Comparison of ENCODE assay signal across 11 mouse cellular contexts in genomic region chr6:89407247-89407889, GRCm38 (mm10). TPM values are rescaled to one million over a fixed set of nuclear protein-coding genes. Genes with fewer than 3 reads are reported as not detected.
DNase-seq lines count a peak whose midpoint lies in the region; ATAC-seq and TF ChIP-seq lines count a peak whose summit lies in the region.
"Had no signal": no experiment of that assay in that cellular context is flagged by ENCODE, and none has a peak within 500 bp of the region (broad histone marks: within the 10 kb centered on the region; RNA-seq: fewer than 3 reads in every experiment).

No protein-coding gene starts in this region.

- no peak for TF ChIP-seq CTCF in Patski (IDR thresholded peaks at IDR 0.05)

- 57% methylated on average over 3 of the region's 3 CpGs for WGBS in heart, embryonic 16.5 days
- 92% methylated on average over 3 of the region's 3 CpGs for WGBS in limb, embryonic 10.5 days

- no peak for DNase-seq in heart, postnatal 4 days
- peak; percentile 15 for DNase-seq in 3134 (ENCODE audit: extremely low read depth, insufficient read length, low spot score)
- DNase-seq in Patski (ENCODE audit: low read depth, low spot score), result peak; percentile 10
- no peak for DNase-seq in Muller cell, postnatal 12 days (ENCODE audit: inconsistent ontology term)
- no peak for DNase-seq in limb, embryonic 10.5 days (ENCODE audit: low spot score)
- DNase-seq: spleen, adult 18-20 months; thymus, postnatal 14 days had no signal

- H3K27ac ChIP-seq in heart, embryonic 16.5 days (ENCODE audit: low read length), result no peak overlapping the region
- H3K27ac ChIP-seq in limb, embryonic 10.5 days, result no peak overlapping the region
- H3K27ac ChIP-seq: hindbrain, postnatal 0 days; liver, embryonic 15.5 days had no signal

- no peaks in the 10 kb centered on the region for H3K9me3 ChIP-seq in heart, embryonic 16.5 days (replicated peaks; ENCODE audit: control insufficient read depth, low read length)
- H3K9me3 ChIP-seq in limb, embryonic 10.5 days (replicated peaks), result no peaks in the 10 kb centered on the region
- H3K9me3 ChIP-seq: liver, embryonic 15.5 days had no signal

- peaks cover 15% of the 10 kb centered on the region for H3K4me1 ChIP-seq in heart, embryonic 16.5 days (ENCODE audit: control insufficient read depth, insufficient read depth, low read length)
- H3K4me1 ChIP-seq in limb, embryonic 10.5 days, result no peaks in the 10 kb centered on the region
- H3K4me1 ChIP-seq: liver, embryonic 15.5 days had no signal

- POLR2A ChIA-PET in Patski (lab: Charles Lee), result no interaction called here

- no peak overlapping the region for H3K4me2 ChIP-seq in heart, embryonic 16.5 days (ENCODE audit: low read depth, low read length)
- H3K4me2 ChIP-seq: liver, embryonic 15.5 days had no signal

- CTCF ChIA-PET in Patski (lab: Charles Lee), result interaction anchor here (1.0 to 1.1 kb wide), 2 partner anchors 43 to 131 kb away, joined by 3 read pairs; no protein-coding TSS in a partner anchor

- no peak overlapping the region for H3K9ac ChIP-seq in heart, embryonic 16.5 days (ENCODE audit: low read length)
- H3K9ac ChIP-seq: liver, embryonic 15.5 days had no signal

- in situ Hi-C loops in Patski (cut with MboI; ENCODE audit: low pct_unique_long_range_greater_than_20kb), result no loop called here

- ATAC-seq in heart, embryonic 16.5 days (replicated peaks; ENCODE audit: extremely low read depth, insufficient read depth, low FRiP score), result 0 out of 2 replicates have a peak, but pooled peaks have one; percentile 41
- ATAC-seq in Patski, result no peak
- peak; percentile 73 for ATAC-seq in megakaryocyte progenitor cell, adult 5-6 weeks (replicated peaks; ENCODE audit: poor library complexity)
- ATAC-seq: hindbrain, postnatal 0 days had no signal

- no peaks in the 10 kb centered on the region for H3K27me3 ChIP-seq in heart, embryonic 16.5 days (ENCODE audit: control insufficient read depth, insufficient read depth, low read length)
- H3K27me3 ChIP-seq in Patski, result no peaks in the 10 kb centered on the region
- H3K27me3 ChIP-seq in limb, embryonic 10.5 days (ENCODE audit: low read depth, poor library complexity, severe bottlenecking), result no peaks in the 10 kb centered on the region
- H3K27me3 ChIP-seq: liver, embryonic 15.5 days had no signal

- no peaks in the 10 kb centered on the region for H3K36me3 ChIP-seq in heart, embryonic 16.5 days (ENCODE audit: control insufficient read depth, insufficient read depth)
- no peaks in the 10 kb centered on the region for H3K36me3 ChIP-seq in limb, embryonic 10.5 days
- H3K36me3 ChIP-seq: liver, embryonic 15.5 days had no signal

- no peak overlapping the region for H3K4me3 ChIP-seq in heart, embryonic 16.5 days (ENCODE audit: low read length)
- H3K4me3 ChIP-seq in limb, embryonic 10.5 days, result no peak overlapping the region
- H3K4me3 ChIP-seq: liver, embryonic 15.5 days had no signal

RNA-seq across cellular contexts. Expression of gene Plxna1, which starts 44.9 kb away (rescaled TPM):
- 7.5 and 12.2 TPM in 2 replicates for polyA plus RNA-seq in heart, embryonic 16.5 days (2015; fragmentation: Nextera tagmentation; extraction: Ambion mirVana)
- total RNA-seq in heart, postnatal 4 days (2021), result 10 to 100 TPM; 37.6 to 39.7 TPM
- polyA plus RNA-seq in Patski (2021), result 103 TPM
- 1.2 and 3.6 TPM in 2 replicates for total RNA-seq in megakaryocyte progenitor cell, adult 5-6 weeks (2015)
- 0.50 and 3.1 TPM in 2 replicates for total RNA-seq in megakaryocyte progenitor cell, adult 5-6 weeks (2017)
- 28.6 and 29.5 TPM in 2 replicates for polyA plus RNA-seq in limb, embryonic 10.5 days (2016; fragmentation: Nextera tagmentation; extraction: Ambion mirVana)

Comparison
In these comparisons a context has a peak if more than half of its experiments do, and no peak if none do; other contexts are left out.
1. DNase-seq: peak in 3134 (single experiment) and Patski (single experiment); none in heart, postnatal 4 days (single experiment), Muller cell, postnatal 12 days (single experiment) and limb, embryonic 10.5 days (single experiment).